Mouse (Mus musculus): ENCODE measurements at regions not wholly inside any gene's neighbourhood (a gene's known extent, or its start where the extent isn't known, plus 50 kb on each side); places are given as distances from the start of the nearest gene placed in this dataset.

- TF ChIP-seq CTCF (IDR thresholded peaks at IDR 0.05; ENCODE audit: low read depth, low read length) (no peak), POLR2A (IDR thresholded peaks at IDR 0.05; ENCODE audit: insufficient read depth, low read length) (no peak), EP300 (IDR thresholded peaks at IDR 0.05; ENCODE audit: insufficient read depth, low read depth, low read length) (no peak)
These were observed 202.9 kb upstream of the Id2 start for GRCm38 (mm10) chr12:25299603-25300471.
